Mouse (Mus musculus): ENCODE results near the gene Gm14862. TPM values are rescaled to one million over a fixed set of nuclear protein-coding genes. Genes with fewer than 3 reads are reported as not detected.

The Gm14862 gene
- not detected in 2 replicates for polyA plus RNA-seq (2021; fragmentation: Nextera tagmentation)
- long read RNA-seq, experiment 1: 0 reads
- long read RNA-seq, experiment 2: 0 reads

GRCm38 (mm10) chrX:9256766-9257165 lies at the start of gene Gm14862:
TSS of gene Gm14862 (minus strand) at chrX:9256899.

GRCm38 (mm10) chrX:9283464-9283863 lies 26.8 kb upstream of the Gm14862 start, which contains the start of gene H2al1m:
TSS of gene H2al1m (plus strand) at chrX:9283764.

GRCm38 (mm10) chrX:9272460-9273361 lies 16.0 kb upstream of the Gm14862 start, which contains the start of gene Xk:
TSS of gene Xk (plus strand) at chrX:9272756.

Other genes with a start within 250 kb of the Gm14862 start
- gene Fthl17e, start 223.4 kb downstream of the Gm14862 start, polyA plus RNA-seq (2021; fragmentation: Nextera tagmentation): not detected in 2 replicates
- not detected in 2 replicates for gene Fthl17f, start 193.9 kb downstream of the Gm14862 start, polyA plus RNA-seq (2021; fragmentation: Nextera tagmentation)
- gene 4930402K13Rik, start 152.3 kb downstream of the Gm14862 start, polyA plus RNA-seq (2021; fragmentation: Nextera tagmentation): not detected in 2 replicates
- 1.6 and 2.0 TPM in 2 replicates for gene Lancl3, start 57.0 kb downstream of the Gm14862 start, polyA plus RNA-seq (2021; fragmentation: Nextera tagmentation)
- gene Xk, start 15.9 kb upstream of the Gm14862 start, polyA plus RNA-seq (2021; fragmentation: Nextera tagmentation): 3.2 and 4.9 TPM in 2 replicates
- not detected in 2 replicates for gene H2al1m, start 26.9 kb upstream of the Gm14862 start, polyA plus RNA-seq (2021; fragmentation: Nextera tagmentation)
- gene H2al1k, start 93.7 kb upstream of the Gm14862 start, polyA plus RNA-seq (2021; fragmentation: Nextera tagmentation): not detected in 2 replicates
- gene Cybb, start 230.9 kb upstream of the Gm14862 start, polyA plus RNA-seq (2021; fragmentation: Nextera tagmentation): 0.28 TPM in 2 replicates

Measured in left cerebral cortex, adult 6 months (tissue).